ENCODE assay signal across 18 mouse cellular contexts in the genomic region with DNA sequence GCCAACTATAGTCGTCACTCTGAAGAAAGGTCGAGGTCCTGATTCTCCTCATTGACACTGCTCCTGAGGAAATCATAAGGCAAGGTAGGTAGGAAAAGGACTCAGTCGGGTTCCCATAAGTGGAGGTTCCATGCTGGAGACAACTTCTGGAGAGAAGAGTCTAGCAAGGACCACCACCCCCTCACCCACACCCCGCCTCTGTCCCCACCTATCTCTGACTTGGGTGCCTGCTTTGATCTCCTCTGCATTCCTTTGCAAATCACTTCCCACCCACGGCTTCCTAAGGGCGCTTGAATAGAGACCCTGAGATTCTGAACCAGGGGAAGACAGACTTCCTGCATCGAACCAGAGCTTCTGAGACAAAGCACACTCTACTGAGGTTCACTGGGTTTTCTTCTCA.
"Had no signal": no experiment of that assay in that cellular context is flagged by ENCODE, and none has a peak within 500 bp of the region (broad histone marks: within the 10 kb centered on the region; RNA-seq: fewer than 3 reads in every experiment).

No protein-coding gene starts in this region.

- H3K4me1 ChIP-seq: midbrain, embryonic 15.5 days had no signal

- H3K9ac ChIP-seq: lung, embryonic 14.5 days; midbrain, embryonic 13.5 days; midbrain, embryonic 15.5 days; neural tube, embryonic 13.5 days; neural tube, embryonic 15.5 days had no signal

- DNase-seq: lung, adult 18-20 months; lung, embryonic 14.5 days; lung, postnatal 10 days; lung, postnatal 4 days; retina, postnatal 1 day; right cerebral cortex, adult 18-20 months; right cerebral cortex, postnatal 25 days; right cerebral cortex, postnatal 4 days; spleen, adult 18-20 months; thymus, adult 18-20 months; thymus, postnatal 25 days; thymus, postnatal 4 days had no signal

- H3K27ac ChIP-seq: midbrain, embryonic 10.5 days; midbrain, embryonic 13.5 days; midbrain, embryonic 15.5 days; neural tube, embryonic 13.5 days; neural tube, embryonic 15.5 days had no signal

- H3K27me3 ChIP-seq: midbrain, embryonic 13.5 days; midbrain, embryonic 15.5 days; neural tube, embryonic 13.5 days; neural tube, embryonic 15.5 days had no signal

- H3K4me3 ChIP-seq: midbrain, embryonic 10.5 days; midbrain, embryonic 13.5 days; midbrain, embryonic 15.5 days; myocyte; neural tube, embryonic 13.5 days; neural tube, embryonic 15.5 days had no signal

- ATAC-seq: midbrain, embryonic 13.5 days; midbrain, embryonic 15.5 days had no signal

- H3K9me3 ChIP-seq: midbrain, embryonic 10.5 days; midbrain, embryonic 13.5 days; midbrain, embryonic 15.5 days; neural tube, embryonic 13.5 days; neural tube, embryonic 15.5 days had no signal

- H3K4me2 ChIP-seq: lung, embryonic 14.5 days; midbrain, embryonic 13.5 days; midbrain, embryonic 15.5 days; neural tube, embryonic 13.5 days; neural tube, embryonic 15.5 days had no signal

- H3K36me3 ChIP-seq: midbrain, embryonic 10.5 days; midbrain, embryonic 13.5 days; midbrain, embryonic 15.5 days; neural tube, embryonic 13.5 days; neural tube, embryonic 15.5 days had no signal
